Mouse (Mus musculus): ENCODE measurements around the gene Tcfl5. TPM values are rescaled to one million over a fixed set of nuclear protein-coding genes. Genes with fewer than 3 reads are reported as not detected.

Gene Tcfl5
- polyA plus RNA-seq (2021; fragmentation: Nextera tagmentation), result 0.11 and 0.15 TPM in 2 replicates
- long read RNA-seq, experiment 1, result 0 reads
- long read RNA-seq, experiment 2, result 0 reads

GRCm38 (mm10) chr2:180642555-180643260 lies at the start of gene Tcfl5:
Gene Tcfl5 (minus strand): TSS chr2:180642708.

GRCm38 (mm10) chr2:180597490-180597889 lies 45.0 kb downstream of the Tcfl5 start, which contains the start of gene Col9a3:
Gene Col9a3 (plus strand): TSS chr2:180597790.

GRCm38 (mm10) chr2:180589123-180589831 lies 53.2 kb downstream of the Tcfl5 start, which contains the start of gene Ogfr:
Gene Ogfr (plus strand): TSS chr2:180589245.

GRCm38 (mm10) chr2:180581002-180581401 lies 61.5 kb downstream of the Tcfl5 start, which contains the start of gene Mrgbp:
Gene Mrgbp (plus strand): TSS chr2:180581304.

Other genes with a start within 250 kb of the Tcfl5 start
- gene Slco4a1, start 186.5 kb downstream of the Tcfl5 start, polyA plus RNA-seq (2021; fragmentation: Nextera tagmentation), result 0.41 and 0.54 TPM in 2 replicates
- 2.6 and 3.6 TPM in 2 replicates for gene Ntsr1, start 142.7 kb downstream of the Tcfl5 start, polyA plus RNA-seq (2021; fragmentation: Nextera tagmentation)
- gene Mrgbp, start 61.4 kb downstream of the Tcfl5 start, polyA plus RNA-seq (2021; fragmentation: Nextera tagmentation), result 5.0 and 5.1 TPM in 2 replicates
- 11.7 and 12.2 TPM in 2 replicates for gene Ogfr, start 53.5 kb downstream of the Tcfl5 start, polyA plus RNA-seq (2021; fragmentation: Nextera tagmentation)
- gene Col9a3, start 44.9 kb downstream of the Tcfl5 start, polyA plus RNA-seq (2021; fragmentation: Nextera tagmentation), result 3.3 and 14.9 TPM in 2 replicates
- gene Dido1, start 67.3 kb upstream of the Tcfl5 start, polyA plus RNA-seq (2021; fragmentation: Nextera tagmentation), result 10.8 and 13.6 TPM in 2 replicates
- 23.1 and 29.2 TPM in 2 replicates for gene Gid8, start 67.4 kb upstream of the Tcfl5 start, polyA plus RNA-seq (2021; fragmentation: Nextera tagmentation)
- 0.18 TPM in 1 of 2 replicates, not detected in the other for gene Slc17a9, start 82.6 kb upstream of the Tcfl5 start, polyA plus RNA-seq (2021; fragmentation: Nextera tagmentation)
- gene Bhlhe23, start 134.2 kb upstream of the Tcfl5 start, polyA plus RNA-seq (2021; fragmentation: Nextera tagmentation), result 0.18 and 0.19 TPM in 2 replicates